8 mouse cellular contexts compared by ENCODE assay signal in genomic region chr6:29718894-29719329, GRCm38 (mm10). TPM values are rescaled to one million over a fixed set of nuclear protein-coding genes. Genes with fewer than 3 reads are reported as not detected.
DNase-seq lines count a peak whose midpoint lies in the region; ATAC-seq and TF ChIP-seq lines count a peak whose summit lies in the region.

No protein-coding gene starts in this region.

- H3K4me2 ChIP-seq in hindbrain, embryonic 13.5 days, result peak overlapping the region; percentile 53
- peak overlapping the region; percentile 50 for H3K4me2 ChIP-seq in limb, embryonic 11.5 days (ENCODE audit: low read depth, severe bottlenecking)
- peak overlapping the region; percentile 59 for H3K4me2 ChIP-seq in midbrain, embryonic 13.5 days (replicated peaks)
- peak overlapping the region; percentile 64 for H3K4me2 ChIP-seq in stomach, embryonic 15.5 days

- intact Hi-C loops in gastrocnemius, adult 2 months (cut with DNase I), result no loop called here

- ATAC-seq in common myeloid progenitor, adult 5-6 weeks (replicated peaks; ENCODE audit: low read depth, poor library complexity, severe bottlenecking), result peak; percentile 73
- peak; percentile 71 for ATAC-seq in hindbrain, embryonic 13.5 days (ENCODE audit: low FRiP score)
- ATAC-seq in limb, embryonic 11.5 days (ENCODE audit: insufficient number of reproducible peaks, low FRiP score, low TSS enrichment, low read depth), result peak; percentile 61
- ATAC-seq in midbrain, embryonic 13.5 days, result peak; percentile 77
- peak; percentile 70; the same call in 1 of the 2 replicates for ATAC-seq in stomach, embryonic 15.5 days (ENCODE audit: insufficient read depth, low FRiP score, low read depth)

- no peak overlapping the region; the same call in 1 of the 2 replicates for H3K27ac ChIP-seq in gastrocnemius, adult 2 months
- no peak overlapping the region for H3K27ac ChIP-seq in hindbrain, embryonic 13.5 days
- no peak overlapping the region for H3K27ac ChIP-seq in limb, embryonic 11.5 days (replicated peaks; ENCODE audit: low read depth, low read length)
- H3K27ac ChIP-seq in midbrain, embryonic 13.5 days, result no peak overlapping the region
- H3K27ac ChIP-seq in stomach, embryonic 15.5 days, result peak overlapping the region; percentile 48

- WGBS in hindbrain, embryonic 13.5 days, result 2% methylated on average over 15 of the region's 15 CpGs
- WGBS in limb, embryonic 11.5 days, result 2% methylated on average over 15 of the region's 15 CpGs
- WGBS in midbrain, embryonic 13.5 days, result 2% methylated on average over 15 of the region's 15 CpGs
- WGBS in stomach, embryonic 15.5 days, result 14% methylated on average over 15 of the region's 15 CpGs

- H3K36me3 ChIP-seq in hindbrain, embryonic 13.5 days, result no peaks in the 10 kb centered on the region
- no peaks in the 10 kb centered on the region for H3K36me3 ChIP-seq in limb, embryonic 11.5 days (ENCODE audit: control insufficient read depth, insufficient read depth, low read length)
- no peaks in the 10 kb centered on the region for H3K36me3 ChIP-seq in midbrain, embryonic 13.5 days
- H3K36me3 ChIP-seq in stomach, embryonic 15.5 days, result no peaks in the 10 kb centered on the region

- peak overlapping the region; percentile 69 for H3K4me3 ChIP-seq in gastrocnemius, adult 2 months
- peak overlapping the region; percentile 32 for H3K4me3 ChIP-seq in hindbrain, embryonic 13.5 days
- H3K4me3 ChIP-seq in limb, embryonic 11.5 days (ENCODE audit: low read depth, low read length), result peak overlapping the region; percentile 22
- peak overlapping the region; percentile 34 for H3K4me3 ChIP-seq in midbrain, embryonic 13.5 days (replicated peaks)
- peak overlapping the region; percentile 39 for H3K4me3 ChIP-seq in stomach, embryonic 15.5 days (replicated peaks)

- H3K9ac ChIP-seq in hindbrain, embryonic 13.5 days, result peak overlapping the region; percentile 61
- H3K9ac ChIP-seq in limb, embryonic 11.5 days (ENCODE audit: low read length), result peak overlapping the region; percentile 64
- H3K9ac ChIP-seq in midbrain, embryonic 13.5 days (replicated peaks), result peak overlapping the region; percentile 51
- 0 out of 2 replicates have a peak overlapping the region, but pooled peaks have one; percentile 4 for H3K9ac ChIP-seq in stomach, embryonic 15.5 days

- H3K4me1 ChIP-seq in hindbrain, embryonic 13.5 days (replicated peaks), result peaks cover 24% of the 10 kb centered on the region
- peaks cover 13% of the 10 kb centered on the region for H3K4me1 ChIP-seq in limb, embryonic 11.5 days (ENCODE audit: control insufficient read depth, insufficient read depth, low read length)
- H3K4me1 ChIP-seq in midbrain, embryonic 13.5 days (replicated peaks), result peaks cover 23% of the 10 kb centered on the region
- peaks cover 17% of the 10 kb centered on the region for H3K4me1 ChIP-seq in stomach, embryonic 15.5 days

- peaks cover 22% of the 10 kb centered on the region for H3K27me3 ChIP-seq in hindbrain, embryonic 13.5 days
- no peaks in the 10 kb centered on the region; the same call in 1 of the 2 replicates for H3K27me3 ChIP-seq in limb, embryonic 11.5 days (ENCODE audit: control insufficient read depth, insufficient read depth, low read length)
- H3K27me3 ChIP-seq in midbrain, embryonic 13.5 days, result peaks cover 6% of the 10 kb centered on the region
- H3K27me3 ChIP-seq in stomach, embryonic 15.5 days (replicated peaks), result no peaks in the 10 kb centered on the region

- peak; percentile 62 to 65 for DNase-seq in adrenal gland, postnatal 36 days
- DNase-seq in gastrocnemius, adult 2 months, result peak; percentile 65
- DNase-seq in limb, embryonic 11.5 days (ENCODE audit: low spot score), result peak; percentile 83
- DNase-seq in spleen, adult 18-20 months, result no peak

- H3K9me3 ChIP-seq in hindbrain, embryonic 13.5 days, result no peaks in the 10 kb centered on the region
- H3K9me3 ChIP-seq in limb, embryonic 11.5 days (ENCODE audit: control insufficient read depth, low read length), result no peaks in the 10 kb centered on the region
- no peaks in the 10 kb centered on the region for H3K9me3 ChIP-seq in midbrain, embryonic 13.5 days
- no peaks in the 10 kb centered on the region for H3K9me3 ChIP-seq in stomach, embryonic 15.5 days

- TF ChIP-seq CTCF in gastrocnemius, adult 2 months (IDR thresholded peaks at IDR 0.05), result no peak

RNA-seq across cellular contexts. Expression of gene Smo, which starts 16.4 kb away (rescaled TPM):
- total RNA-seq in adrenal gland, postnatal 36 days (2021), result 10 to 100 TPM; 41.6 to 50.4 TPM
- 29.8 and 31.7 TPM in 2 replicates for total RNA-seq in common myeloid progenitor, adult 5-6 weeks (2017)
- 1 to 10 TPM; 2.8 to 5.0 TPM for total RNA-seq in gastrocnemius, adult 2 months (2021)
- polyA plus RNA-seq in hindbrain, embryonic 13.5 days (2015; fragmentation: Nextera tagmentation; extraction: Ambion mirVana), result 15.1 and 16.2 TPM in 2 replicates
- polyA plus RNA-seq in limb, embryonic 11.5 days (2014; fragmentation: Nextera tagmentation; extraction: Ambion mirVana), result 67.5 and 78.9 TPM in 2 replicates
- 14.2 and 19.2 TPM in 2 replicates for polyA plus RNA-seq in midbrain, embryonic 13.5 days (2015; fragmentation: Nextera tagmentation; extraction: Ambion mirVana)
- polyA plus RNA-seq in stomach, embryonic 15.5 days (2015; fragmentation: Nextera tagmentation; extraction: Ambion mirVana), result 36.0 and 41.7 TPM in 2 replicates

RNA-seq across cellular contexts. Expression of gene Tspan33, which starts 24.9 kb away (rescaled TPM):
- total RNA-seq in adrenal gland, postnatal 36 days (2021), result 1 to 10 TPM; 1.7 to 2.0 TPM
- total RNA-seq in common myeloid progenitor, adult 5-6 weeks (2017), result 17.7 and 22.1 TPM in 2 replicates
- 1 to 10 TPM; 1.9 to 2.8 TPM for total RNA-seq in gastrocnemius, adult 2 months (2021)
- polyA plus RNA-seq in hindbrain, embryonic 13.5 days (2015; fragmentation: Nextera tagmentation; extraction: Ambion mirVana), result 8.4 and 9.9 TPM in 2 replicates
- polyA plus RNA-seq in limb, embryonic 11.5 days (2014; fragmentation: Nextera tagmentation; extraction: Ambion mirVana), result 3.1 and 4.7 TPM in 2 replicates
- polyA plus RNA-seq in midbrain, embryonic 13.5 days (2015; fragmentation: Nextera tagmentation; extraction: Ambion mirVana), result 3.4 and 6.0 TPM in 2 replicates
- 10.2 and 19.5 TPM in 2 replicates for polyA plus RNA-seq in stomach, embryonic 15.5 days (2015; fragmentation: Nextera tagmentation; extraction: Ambion mirVana)

RNA-seq across cellular contexts. Expression of gene Ahcyl2, which starts 48.9 kb away (rescaled TPM):
- 100 to 1,000 TPM; 116 to 172 TPM for total RNA-seq in adrenal gland, postnatal 36 days (2021)
- 24.1 and 25.4 TPM in 2 replicates for total RNA-seq in common myeloid progenitor, adult 5-6 weeks (2017)
- total RNA-seq in gastrocnemius, adult 2 months (2021), result 10 to 100 TPM; 14.7 to 20.3 TPM
- polyA plus RNA-seq in hindbrain, embryonic 13.5 days (2015; fragmentation: Nextera tagmentation; extraction: Ambion mirVana), result 18.0 and 18.2 TPM in 2 replicates
- 16.5 and 17.3 TPM in 2 replicates for polyA plus RNA-seq in limb, embryonic 11.5 days (2014; fragmentation: Nextera tagmentation; extraction: Ambion mirVana)
- polyA plus RNA-seq in midbrain, embryonic 13.5 days (2015; fragmentation: Nextera tagmentation; extraction: Ambion mirVana), result 12.8 and 13.1 TPM in 2 replicates
- 30.2 and 40.3 TPM in 2 replicates for polyA plus RNA-seq in stomach, embryonic 15.5 days (2015; fragmentation: Nextera tagmentation; extraction: Ambion mirVana)

Comparison
In these comparisons a context has a peak if more than half of its experiments do, and no peak if none do; other contexts are left out.
1. DNase-seq: peak in adrenal gland, postnatal 36 days (2 of 2), gastrocnemius, adult 2 months (single experiment) and limb, embryonic 11.5 days (single experiment); none in spleen, adult 18-20 months (0 of 2).
2. H3K9ac ChIP-seq: peak in every context shown above with its lines; median percentile 64 in limb, embryonic 11.5 days; 61 in hindbrain, embryonic 13.5 days; 51 in midbrain, embryonic 13.5 days; 4 in stomach, embryonic 15.5 days.
3. Peak in every context shown above with its lines, with median percentiles within 50 percentile points of each other: ATAC-seq, H3K4me3 ChIP-seq and H3K4me2 ChIP-seq.